Mouse (Mus musculus): ENCODE results near the gene Actr3b. TPM values are rescaled to one million over a fixed set of nuclear protein-coding genes. Genes with fewer than 3 reads are reported as not detected.

Gene Actr3b
- polyA plus RNA-seq, 2 experiments: 0.22 to 0.71 TPM

DNA sequence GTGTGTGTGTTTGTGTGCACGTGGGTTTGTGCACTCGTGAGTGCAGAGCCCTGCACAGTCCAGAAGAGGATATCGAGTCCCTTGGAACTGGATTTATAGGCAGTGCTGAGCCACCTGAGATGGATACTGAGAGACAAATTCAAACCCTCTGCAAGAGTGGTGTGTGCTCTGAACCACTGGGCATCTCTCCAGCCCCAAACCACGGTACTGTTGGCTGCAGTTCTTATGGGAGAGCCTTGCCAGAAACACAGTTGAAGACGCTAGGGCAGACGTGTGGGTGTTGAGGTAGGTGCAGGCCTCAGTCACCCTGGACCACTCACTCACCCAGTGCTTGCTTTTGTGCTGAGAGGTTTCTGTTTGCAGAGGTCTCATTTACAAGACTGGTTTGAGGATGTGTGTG, 41.1 kb downstream of the Actr3b start:
- Histone ChIP-seq H3K36me3 (replicated peaks; ENCODE audit: control insufficient read depth, insufficient read depth, low read depth) (no peaks in the 10 kb centered on the region), H3K27ac (no peak overlapping the region), H3K9me3 (ENCODE audit: control insufficient read depth, low read length) (no peaks in the 10 kb centered on the region), H3K4me3 (ENCODE audit: insufficient read depth in 1 of 2, low read depth in 2 of 2, low read length in 2 of 2) (no peak overlapping the region), H3K4me2 (ENCODE audit: low read depth) (no peak overlapping the region), H3K27me3 (ENCODE audit: control insufficient read depth, insufficient read depth, low read length) (no peaks in the 10 kb centered on the region), H3K9ac (replicated peaks) (no peak overlapping the region), H3K4me1 (replicated peaks; ENCODE audit: control insufficient read depth in 2 of 2, insufficient read depth in 2 of 2, low read length in 1 of 2) (no peaks in the 10 kb centered on the region)
- TF ChIP-seq CTCF (IDR thresholded peaks at IDR 0.05; ENCODE audit: low read depth) (no peak), EP300 (IDR thresholded peaks at IDR 0.05; ENCODE audit: low read depth) (no peak)
- DNase-seq (ENCODE audit: low read depth in 3 of 3, low spot score in 3 of 3) (no peak), ATAC-seq (ENCODE audit: insufficient read depth) (no peak)
- WGBS (ENCODE audit: insufficient replicate concordance): 52% methylated on average over 6 of the region's 6 CpGs

DNA sequence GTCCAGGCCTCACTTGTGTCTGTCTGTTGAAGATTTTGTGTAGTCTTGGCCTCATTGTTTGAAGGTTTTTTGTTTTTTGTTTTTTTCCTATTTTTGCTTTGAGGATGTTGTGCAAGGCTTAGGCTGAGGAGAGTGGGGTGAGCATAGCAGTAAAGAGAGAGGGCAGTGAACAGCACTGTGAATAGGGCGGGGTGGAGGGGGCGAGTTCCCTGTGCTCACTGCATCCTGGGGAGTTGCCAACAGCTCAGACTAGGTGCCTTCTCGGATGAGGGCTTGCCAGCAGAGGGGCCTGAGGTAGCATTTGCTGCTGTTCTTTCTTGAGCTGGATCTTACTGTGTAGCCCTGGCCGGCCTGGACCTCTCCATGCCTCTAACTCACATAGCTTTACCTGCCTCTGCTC, 41.9 kb downstream of the Actr3b start:
- Histone ChIP-seq H3K27ac (no peak overlapping the region), H3K4me3 (ENCODE audit: insufficient read depth in 1 of 2, low read depth in 2 of 2, low read length in 2 of 2) (no peak overlapping the region), H3K4me2 (ENCODE audit: low read depth) (no peak overlapping the region), H3K36me3 (replicated peaks; ENCODE audit: control insufficient read depth, insufficient read depth, low read depth) (no peaks in the 10 kb centered on the region), H3K27me3 (ENCODE audit: control insufficient read depth, insufficient read depth, low read length) (no peaks in the 10 kb centered on the region), H3K9me3 (ENCODE audit: control insufficient read depth, low read length) (no peaks in the 10 kb centered on the region), H3K4me1 (replicated peaks; ENCODE audit: control insufficient read depth in 2 of 2, insufficient read depth in 2 of 2, low read length in 1 of 2) (no peaks in the 10 kb centered on the region), H3K9ac (replicated peaks) (no peak overlapping the region)
- DNase-seq (ENCODE audit: low read depth in 3 of 3, low spot score in 3 of 3) (no peak), ATAC-seq (ENCODE audit: insufficient read depth) (no peak)
- 59% methylated on average over 4 of the region's 4 CpGs for WGBS (ENCODE audit: insufficient replicate concordance)
- TF ChIP-seq EP300 (IDR thresholded peaks at IDR 0.05; ENCODE audit: low read depth) (no peak), CTCF (IDR thresholded peaks at IDR 0.05; ENCODE audit: low read depth) (no peak)

DNA sequence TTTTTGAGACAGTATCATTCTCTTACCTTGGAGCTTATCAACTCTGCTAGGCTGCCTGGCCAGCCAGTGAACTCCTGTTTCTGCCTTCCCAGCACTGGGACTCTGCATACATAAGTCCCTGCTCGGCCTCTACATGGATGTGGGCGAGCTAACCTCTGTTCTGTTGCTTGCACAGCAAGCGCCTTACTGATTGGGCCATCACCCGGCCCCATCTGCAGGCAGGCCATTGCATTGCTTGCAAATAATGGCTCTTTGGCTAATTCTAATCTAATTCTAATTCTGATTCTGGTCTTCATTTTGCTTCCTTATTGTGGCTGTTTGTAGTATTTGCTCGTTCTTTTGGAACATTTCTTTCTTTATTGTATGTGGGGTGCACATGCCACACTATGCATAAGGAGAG, 44.8 kb downstream of the Actr3b start:
- TF ChIP-seq EP300 (IDR thresholded peaks at IDR 0.05; ENCODE audit: low read depth) (no peak), CTCF (IDR thresholded peaks at IDR 0.05; ENCODE audit: low read depth) (no peak)
- ATAC-seq (ENCODE audit: insufficient read depth) (no peak), DNase-seq (ENCODE audit: low read depth in 3 of 3, low spot score in 3 of 3) (no peak)
- no peak overlapping the region for H3K27ac ChIP-seq
- no peaks in the 10 kb centered on the region for H3K36me3 ChIP-seq (replicated peaks; ENCODE audit: control insufficient read depth, insufficient read depth, low read depth)
- 65% methylated on average over 5 of the region's 5 CpGs for WGBS (ENCODE audit: insufficient replicate concordance)
- no peaks in the 10 kb centered on the region for H3K9me3 ChIP-seq (ENCODE audit: control insufficient read depth, low read length)
- no peak overlapping the region for H3K4me3 ChIP-seq (ENCODE audit: insufficient read depth in 1 of 2, low read depth in 2 of 2, low read length in 2 of 2)
- no peak overlapping the region for H3K9ac ChIP-seq (replicated peaks)
- H3K27me3 ChIP-seq (ENCODE audit: control insufficient read depth, insufficient read depth, low read length): no peaks in the 10 kb centered on the region
- H3K4me2 ChIP-seq (ENCODE audit: low read depth): no peak overlapping the region
- no peaks in the 10 kb centered on the region for H3K4me1 ChIP-seq (replicated peaks; ENCODE audit: control insufficient read depth in 2 of 2, insufficient read depth in 2 of 2, low read length in 1 of 2)

DNA sequence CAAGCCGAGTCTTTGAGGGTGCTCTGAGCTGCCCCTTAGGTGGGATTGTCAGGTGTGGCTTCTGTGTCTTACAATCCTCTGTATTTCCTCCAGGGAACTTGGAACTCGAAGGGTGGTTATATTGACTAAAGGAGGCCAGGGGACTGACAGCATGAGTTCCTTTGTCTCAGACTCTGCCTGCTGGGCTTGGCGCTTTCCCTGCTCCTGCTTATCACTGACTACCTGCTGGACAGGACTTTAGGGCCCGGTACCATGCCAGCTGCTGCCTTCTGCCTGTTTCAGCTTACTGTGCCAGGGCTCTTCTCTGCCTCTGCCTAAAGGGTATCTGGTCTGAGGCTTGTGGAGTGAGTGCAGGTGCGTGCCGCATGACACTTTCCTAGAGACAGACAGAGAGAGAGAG, 53.1 kb downstream of the Actr3b start:
- H3K27ac ChIP-seq: no peak overlapping the region
- no peak for TF ChIP-seq EP300 (IDR thresholded peaks at IDR 0.05; ENCODE audit: low read depth)
- H3K4me2 ChIP-seq (ENCODE audit: low read depth): no peak overlapping the region
- no peaks in the 10 kb centered on the region for H3K9me3 ChIP-seq (ENCODE audit: control insufficient read depth, low read length)
- no peak overlapping the region for H3K9ac ChIP-seq (replicated peaks)
- no peak overlapping the region for H3K4me3 ChIP-seq (ENCODE audit: insufficient read depth in 1 of 2, low read depth in 2 of 2, low read length in 2 of 2)
- WGBS (ENCODE audit: insufficient replicate concordance): 46% methylated on average over 6 of the region's 6 CpGs
- no peak for DNase-seq (ENCODE audit: low read depth in 3 of 3, low spot score in 3 of 3)
- H3K4me1 ChIP-seq (replicated peaks; ENCODE audit: control insufficient read depth in 2 of 2, insufficient read depth in 2 of 2, low read length in 1 of 2): no peaks in the 10 kb centered on the region
- H3K27me3 ChIP-seq (ENCODE audit: control insufficient read depth, insufficient read depth, low read length): no peaks in the 10 kb centered on the region
- no peaks in the 10 kb centered on the region for H3K36me3 ChIP-seq (replicated peaks; ENCODE audit: control insufficient read depth, insufficient read depth, low read depth)
- ATAC-seq (ENCODE audit: insufficient read depth): no peak

DNA sequence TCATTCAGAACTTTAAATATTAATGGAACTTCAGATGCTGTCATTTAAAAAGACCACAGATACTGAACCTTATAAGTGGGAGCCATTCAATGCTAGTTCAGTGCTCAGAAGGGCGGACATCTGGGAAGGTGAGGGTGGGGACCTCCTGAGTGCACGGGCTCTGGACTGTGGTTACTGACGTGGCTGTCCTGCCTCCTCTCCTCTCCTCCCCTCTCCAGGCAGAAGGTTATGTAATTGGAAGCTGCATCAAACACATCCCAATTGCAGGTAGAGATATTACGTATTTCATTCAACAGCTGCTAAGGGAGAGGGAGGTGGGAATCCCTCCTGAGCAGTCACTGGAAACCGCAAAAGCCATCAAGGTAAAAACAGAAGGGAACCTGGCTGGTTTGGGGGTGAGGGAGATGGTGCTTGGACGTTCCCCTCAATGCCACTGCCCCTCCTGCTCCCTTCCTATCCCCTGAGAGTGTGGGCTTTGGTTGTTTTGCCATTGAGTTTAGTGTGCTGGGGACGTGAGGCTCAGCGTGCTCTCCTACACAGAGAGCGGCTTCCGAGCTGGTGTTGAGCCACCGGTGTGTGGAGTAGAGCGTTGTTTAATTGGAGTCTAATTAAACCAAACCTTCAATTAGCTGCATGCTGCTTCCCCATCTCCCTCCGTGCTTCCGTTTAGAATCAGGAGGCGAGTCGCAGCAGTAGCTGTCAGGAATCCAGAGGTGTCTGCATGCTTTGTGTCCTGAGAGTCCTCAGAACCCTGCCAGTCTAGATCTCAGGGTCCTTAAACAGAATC, 69.7 kb downstream of the Actr3b start:
- Histone ChIP-seq H3K36me3 (replicated peaks; ENCODE audit: control insufficient read depth, insufficient read depth, low read depth) (no peaks in the 10 kb centered on the region), H3K9ac (replicated peaks) (no peak overlapping the region), H3K27me3 (ENCODE audit: control insufficient read depth, insufficient read depth, low read length) (no peaks in the 10 kb centered on the region), H3K4me3 (ENCODE audit: insufficient read depth in 1 of 2, low read depth in 2 of 2, low read length in 2 of 2) (no peak overlapping the region), H3K9me3 (ENCODE audit: control insufficient read depth, low read length) (no peaks in the 10 kb centered on the region), H3K4me1 (replicated peaks; ENCODE audit: control insufficient read depth in 2 of 2, insufficient read depth in 2 of 2, low read length in 1 of 2) (no peaks in the 10 kb centered on the region), H3K4me2 (ENCODE audit: low read depth) (no peak overlapping the region), H3K27ac (no peak overlapping the region)
- DNase-seq (ENCODE audit: low read depth in 3 of 3, low spot score in 3 of 3) (no peak), ATAC-seq (ENCODE audit: insufficient read depth) (no peak)
- 67% methylated on average over 16 of the region's 16 CpGs for WGBS (ENCODE audit: insufficient replicate concordance)
- TF ChIP-seq EP300 (IDR thresholded peaks at IDR 0.05; ENCODE audit: low read depth) (no peak), CTCF (IDR thresholded peaks at IDR 0.05; ENCODE audit: low read depth) (no peak)
